Mouse (Mus musculus) thymus, postnatal 10 days (tissue): ENCODE data around the gene Klf6.
A peak's percentile ranks its signal among the peaks of the same experiment; 100 is the strongest.

Source experiments
- DNase-seq, 2 experiments: peaks; one replicate each; pipeline ENCODE4 v3.0.0; 2021; ENCODE audit warnings: low spot score in 2 of 2

The Klf6 gene

GRCm38 (mm10) chr13:5863408-5863891 is 2.2 kb downstream of the Klf6 start:
- DNase-seq: no peak

GRCm38 (mm10) chr13:5864265-5865097 is 3.2 kb downstream of the Klf6 start:
- peak in 1 of 2 experiments; percentile 22 for DNase-seq

- DNase-seq: peak in 1 of 2 experiments; percentile 6
These were observed 3.8 kb downstream of the Klf6 start for GRCm38 (mm10) chr13:5865098-5865415.

- no peak for DNase-seq
These were observed 4.8 kb downstream of the Klf6 start for GRCm38 (mm10) chr13:5866091-5866490.

GRCm38 (mm10) chr13:5866532-5866931 is 5.2 kb downstream of the Klf6 start:
- no peak for DNase-seq

GRCm38 (mm10) chr13:5868376-5868775 is 7.1 kb downstream of the Klf6 start:
- no peak for DNase-seq

- no peak for DNase-seq
These were observed 8.2 kb downstream of the Klf6 start for GRCm38 (mm10) chr13:5869433-5869832.

- no peak for DNase-seq
These were observed 8.6 kb downstream of the Klf6 start for GRCm38 (mm10) chr13:5869842-5870241.

- no peak for DNase-seq
These were observed 9.3 kb downstream of the Klf6 start for GRCm38 (mm10) chr13:5870382-5871272.

- no peak for DNase-seq
These were observed 10.1 kb downstream of the Klf6 start for GRCm38 (mm10) chr13:5871414-5871813.

- no peak for DNase-seq
These were observed 12.4 kb downstream of the Klf6 start for GRCm38 (mm10) chr13:5873681-5874080.

- no peak for DNase-seq
These were observed 14.2 kb downstream of the Klf6 start for GRCm38 (mm10) chr13:5875478-5875877.

- DNase-seq: no peak
These were observed 17.5 kb downstream of the Klf6 start for GRCm38 (mm10) chr13:5878748-5879147.

- DNase-seq: no peak
These were observed 25.5 kb downstream of the Klf6 start for GRCm38 (mm10) chr13:5886810-5887209.

- no peak for DNase-seq
These were observed 26.9 kb downstream of the Klf6 start for GRCm38 (mm10) chr13:5888164-5888563.

GRCm38 (mm10) chr13:5888731-5889130 is 27.4 kb downstream of the Klf6 start:
- no peak for DNase-seq

GRCm38 (mm10) chr13:5890035-5890434 is 28.8 kb downstream of the Klf6 start:
- no peak for DNase-seq

GRCm38 (mm10) chr13:5892684-5893447 is 31.6 kb downstream of the Klf6 start:
- no peak for DNase-seq

- no peak for DNase-seq
These were observed 33.6 kb downstream of the Klf6 start for GRCm38 (mm10) chr13:5894910-5895309.

- no peak for DNase-seq
These were observed 34.6 kb downstream of the Klf6 start for GRCm38 (mm10) chr13:5895851-5896250.

GRCm38 (mm10) chr13:5897176-5897959 is 36.1 kb downstream of the Klf6 start:
- no peak for DNase-seq
